Mouse (Mus musculus) liver, postnatal 0 days (tissue): ENCODE results near the gene Smtn.

Source experiments
- CTCF ChIP-seq: sonication (generic); IDR thresholded peaks from 2 replicates; pipeline ENCODE4 v1.5.1; 2016; ENCODE audit warnings: antibody characterized with exemption, low read depth
- EP300 ChIP-seq: IDR thresholded peaks from 2 replicates; pipeline ENCODE4 v1.6.1; 2016; ENCODE audit warnings: antibody characterized with exemption, low read depth, mild to moderate bottlenecking

DNA sequence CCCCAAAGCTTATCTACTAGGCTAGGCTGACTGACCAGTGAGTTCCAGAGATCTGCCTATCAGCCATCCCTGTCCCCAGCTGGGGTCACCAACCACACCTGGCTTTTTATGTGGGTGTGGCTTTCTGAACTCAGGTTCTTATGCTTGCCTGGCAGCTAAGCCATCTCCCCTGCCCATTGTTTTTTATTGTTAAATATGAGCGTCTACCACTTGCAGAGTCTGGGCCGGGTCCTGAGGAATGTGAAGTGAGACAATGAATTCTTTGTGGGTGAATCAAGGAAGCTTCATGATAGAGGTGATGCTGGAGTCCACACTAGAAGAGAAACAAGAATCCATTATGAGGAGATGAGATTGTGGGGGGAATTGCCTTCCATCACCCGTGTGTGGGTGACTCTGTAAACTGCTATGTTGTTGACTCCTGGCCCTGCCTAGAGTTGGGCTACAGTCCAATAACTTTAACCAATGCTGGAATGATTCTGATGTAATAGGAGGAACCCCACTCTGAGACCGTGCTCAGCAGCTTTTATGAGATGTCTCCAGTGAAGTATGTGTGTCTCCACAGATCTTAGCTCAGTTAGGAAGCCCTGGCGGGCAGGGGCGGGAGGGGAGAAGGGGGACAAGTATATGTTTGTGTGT is 45.7 kb upstream of the Smtn start:
- no peak for TF ChIP-seq EP300
- TF ChIP-seq CTCF, result no peak
